Mouse (Mus musculus) megakaryocyte progenitor cell, adult 5-6 weeks (primary cell): ENCODE measurements around the gene Ddx47. TPM values are rescaled to one million over a fixed set of nuclear protein-coding genes. Genes with fewer than 3 reads are reported as not detected.

Source experiments
- ATAC-seq: replicated peaks from 2 replicates; pipeline ENCODE4 v1.8.0; 2016; ENCODE audit warnings: mild to moderate bottlenecking, moderate TSS enrichment, inconsistent platforms; ENCODE audit not compliant: poor library complexity
- total RNA-seq, 2 experiments: library from RNA; stranded (forward) in 1 of 2; stranded (reverse) in 1 of 2; fragments of 157-497, 149-512 nt in 1 of 2; fragments of 200-1000 nt in 1 of 2; gene quantifications; 2 replicates each; pipeline versions ENCODE4 v1.2.3 to v1.2.4; 2015 to 2017

Ddx47 gene
- total RNA-seq, 2 experiments from 2014 or later, result 69.7 to 95.0 TPM

DNA sequence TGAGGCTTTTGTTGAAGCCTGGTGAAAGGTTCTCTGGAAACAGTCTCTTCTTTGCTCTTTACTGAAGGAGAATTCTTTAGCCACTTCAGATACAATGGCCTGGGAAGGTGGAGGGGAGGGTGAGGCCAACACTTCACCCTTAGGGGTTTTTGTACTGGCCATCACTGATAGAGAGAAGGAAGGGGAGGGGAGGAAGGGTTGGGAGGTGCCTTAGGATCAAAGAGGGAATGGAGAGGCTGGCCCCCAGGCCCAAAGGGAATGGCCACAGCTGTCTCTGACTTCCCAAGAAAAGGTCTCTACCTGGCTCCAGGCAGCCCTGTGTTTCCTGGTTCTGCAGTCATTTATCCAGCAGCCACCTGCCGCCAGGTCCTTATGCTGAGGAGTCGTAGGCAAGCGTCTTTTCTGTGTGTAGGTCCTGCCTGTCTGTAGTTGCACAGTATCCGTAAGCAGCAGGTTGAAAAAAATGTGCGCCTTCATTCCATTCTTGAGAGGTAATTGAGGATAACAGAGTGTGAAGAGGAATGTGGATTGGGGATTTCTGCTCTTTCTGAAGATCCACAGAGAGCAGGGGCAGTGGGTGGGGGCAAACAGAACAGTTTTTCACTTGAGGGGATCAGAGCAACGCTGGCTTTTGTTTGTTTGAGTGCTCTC, 55.5 kb downstream of the Ddx47 start:
- no peak for ATAC-seq

DNA sequence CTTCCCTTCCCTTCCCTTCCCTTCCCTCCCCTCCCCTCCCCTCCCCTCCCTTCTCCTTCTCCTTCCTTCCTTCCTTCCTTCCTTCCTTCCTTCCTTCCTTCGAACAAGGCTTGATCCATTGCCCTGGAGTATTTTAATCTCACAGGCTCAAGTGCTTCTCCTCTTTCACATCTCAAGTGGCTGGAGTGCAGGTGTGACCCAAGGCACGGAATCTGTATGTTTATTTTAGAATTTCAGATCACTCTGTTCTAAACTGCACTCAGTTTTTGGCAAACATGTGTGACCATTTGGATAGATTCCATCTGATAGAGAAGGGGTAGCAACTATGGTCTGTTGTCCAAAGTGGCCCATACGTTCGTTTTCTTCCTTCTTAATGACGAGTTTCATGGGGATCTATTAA, 56.8 kb downstream of the Ddx47 start:
- ATAC-seq, result no peak

DNA sequence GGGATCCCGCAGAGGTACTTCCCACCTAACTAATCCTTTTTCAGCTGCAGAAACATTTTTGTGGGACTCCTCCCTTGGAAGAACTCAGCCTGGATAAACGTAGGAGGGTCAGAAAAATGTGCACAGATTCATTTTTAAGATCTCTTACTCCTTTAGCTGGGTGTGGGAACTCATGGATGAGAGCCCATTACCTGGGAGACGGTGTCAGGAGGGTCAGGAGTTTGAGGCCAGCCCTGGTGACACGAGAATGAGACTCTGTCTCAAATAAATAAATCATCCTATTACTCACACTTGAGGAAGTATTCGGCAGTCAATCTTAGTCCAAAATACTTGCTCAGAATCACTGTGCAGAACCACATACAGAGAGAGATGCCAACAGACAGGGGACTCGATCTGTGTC, 58.4 kb downstream of the Ddx47 start:
- no peak for ATAC-seq

DNA sequence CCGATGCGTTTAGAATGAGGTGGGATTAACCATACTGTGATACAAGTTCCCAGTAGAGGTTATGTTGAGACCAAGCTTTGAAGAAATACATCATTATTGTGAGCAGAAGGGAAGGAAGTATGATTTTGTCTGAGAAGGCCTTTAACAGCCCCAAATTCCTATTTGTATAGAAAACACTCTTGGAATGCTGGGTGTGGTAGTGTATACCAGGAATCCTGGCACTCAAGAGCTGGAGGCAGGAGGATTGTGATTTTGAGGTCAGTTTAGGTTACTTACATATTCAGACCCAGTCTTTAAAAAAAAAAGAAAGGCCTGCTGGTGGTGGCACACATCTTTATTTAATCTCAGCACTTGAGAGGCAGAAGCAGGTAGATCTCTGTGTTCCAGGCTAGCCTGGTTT, 58.9 kb downstream of the Ddx47 start:
- ATAC-seq, result no peak

Other genes starting within 250 kb of the Ddx47 start
- 0.95 and 2.6 TPM in 2 replicates for gene Dusp16, start 219.0 kb upstream of the Ddx47 start, total RNA-seq (2015)
- gene Dusp16, start 219.0 kb upstream of the Ddx47 start, total RNA-seq (2017), result 0.33 and 2.5 TPM in 2 replicates
- gene Crebl2, start 181.5 kb upstream of the Ddx47 start, total RNA-seq (2015), result 2.0 and 4.5 TPM in 2 replicates
- gene Crebl2, start 181.5 kb upstream of the Ddx47 start, total RNA-seq (2017), result 2.5 and 4.1 TPM in 2 replicates
- 7.7 and 12.8 TPM in 2 replicates for gene Gpr19, start 113.0 kb upstream of the Ddx47 start, total RNA-seq (2015)
- 7.2 and 7.6 TPM in 2 replicates for gene Gpr19, start 113.0 kb upstream of the Ddx47 start, total RNA-seq (2017)
- gene Cdkn1b, start 91.2 kb upstream of the Ddx47 start, total RNA-seq (2015), result 20.1 and 21.1 TPM in 2 replicates
- 36.8 and 39.1 TPM in 2 replicates for gene Cdkn1b, start 91.2 kb upstream of the Ddx47 start, total RNA-seq (2017)
- gene Apold1, start 29.9 kb upstream of the Ddx47 start, total RNA-seq (2015), result 0.05 TPM in 1 of 2 replicates, not detected in the other
- 0.10 TPM in 1 of 2 replicates, not detected in the other for gene Apold1, start 29.9 kb upstream of the Ddx47 start, total RNA-seq (2017)
- gene Gprc5a, start 54.0 kb downstream of the Ddx47 start, total RNA-seq (2015), result not detected in 2 replicates
- gene Gprc5a, start 54.0 kb downstream of the Ddx47 start, total RNA-seq (2017), result not detected in 2 replicates
- not detected in 2 replicates for gene Gprc5d, start 106.7 kb downstream of the Ddx47 start, total RNA-seq (2015)
- not detected in 2 replicates for gene Gprc5d, start 106.7 kb downstream of the Ddx47 start, total RNA-seq (2017)
- gene Fam234b, start 186.4 kb downstream of the Ddx47 start, total RNA-seq (2015), result 5.9 and 6.5 TPM in 2 replicates
- 5.4 and 6.8 TPM in 2 replicates for gene Fam234b, start 186.4 kb downstream of the Ddx47 start, total RNA-seq (2017)
- gene Hebp1, start 186.4 kb downstream of the Ddx47 start, total RNA-seq (2015), result 12.9 and 15.0 TPM in 2 replicates
- 20.0 and 21.2 TPM in 2 replicates for gene Hebp1, start 186.4 kb downstream of the Ddx47 start, total RNA-seq (2017)
- gene Gsg1, start 242.7 kb downstream of the Ddx47 start, total RNA-seq (2015), result not detected in 2 replicates
- gene Gsg1, start 242.7 kb downstream of the Ddx47 start, total RNA-seq (2017), result not detected in 2 replicates